Mouse (Mus musculus): Measurements from ENCODE around the gene Asb18. TPM values are rescaled to one million over a fixed set of nuclear protein-coding genes. Genes with fewer than 3 reads are reported as not detected.

Gene Asb18
- not detected for polyA plus RNA-seq (2017; shearing (Covaris generic))

DNA sequence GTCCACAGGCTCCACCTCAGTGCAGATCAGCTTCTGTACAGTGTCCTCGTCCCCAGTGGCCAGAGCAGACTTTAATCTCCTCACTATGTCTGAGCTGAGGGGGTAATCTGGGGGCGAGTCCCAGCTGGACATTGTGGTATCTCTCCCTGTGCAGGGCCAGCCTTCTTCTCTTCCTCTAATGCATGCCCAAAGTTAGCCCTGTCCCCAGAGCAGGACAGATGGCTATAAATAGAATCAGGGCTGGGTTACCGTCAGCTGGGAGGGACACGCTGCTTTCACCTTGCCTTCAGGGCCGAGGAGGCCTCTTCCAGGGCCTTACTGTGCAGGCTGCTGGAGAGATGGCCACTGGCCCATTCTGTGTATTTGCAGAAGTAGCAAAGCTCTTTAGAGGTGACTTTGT is at the start of gene Asb18:
Gene Asb18 (minus strand): TSS at position 221 of the 400 bp plus-strand sequence.

DNA sequence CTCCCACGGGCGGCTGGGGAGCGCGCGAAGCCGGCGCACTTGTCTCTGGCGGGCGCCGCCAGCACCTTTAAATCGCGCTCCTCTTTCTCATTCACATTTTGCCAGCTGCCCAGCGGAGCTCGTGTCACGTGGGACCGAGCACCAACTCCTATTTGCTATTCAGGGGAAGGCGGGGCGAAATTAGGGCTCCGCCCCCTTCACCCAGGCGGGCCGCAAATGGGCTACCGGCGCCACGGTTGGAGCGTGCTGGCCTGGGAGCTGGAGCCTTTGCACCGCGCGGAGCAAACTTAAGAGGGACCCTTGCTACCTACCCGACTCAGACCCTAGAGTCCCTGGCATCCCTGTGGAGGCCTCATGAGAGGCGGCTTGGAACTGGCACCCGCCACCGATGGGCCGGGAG is 83.3 kb downstream of the Asb18 start, which contains the start of gene Gbx2:
Gene Gbx2 (minus strand): TSS at position 60 of the 400 bp plus-strand sequence.

Other genes with a start within 250 kb of the Asb18 start
- not detected for gene Gbx2, start 83.5 kb downstream of the Asb18 start, polyA plus RNA-seq (2017; shearing (Covaris generic))
- not detected for gene Iqca, start 138.7 kb upstream of the Asb18 start, polyA plus RNA-seq (2017; shearing (Covaris generic))
- 0.16 TPM for gene Ackr3, start 189.3 kb upstream of the Asb18 start, polyA plus RNA-seq (2017; shearing (Covaris generic))